In genomic region chr11:4975623-4976022, GRCm38 (mm10) we compare ENCODE assay signal across 8 mouse cellular contexts. TPM values are rescaled to one million over a fixed set of nuclear protein-coding genes. Genes with fewer than 3 reads are reported as not detected.
DNase-seq lines count a peak whose midpoint lies in the region; ATAC-seq lines count a peak whose summit lies in the region.

No protein-coding gene starts in this region.

- no peaks in the 10 kb centered on the region for H3K27me3 ChIP-seq in intestine, embryonic 15.5 days (replicated peaks)
- no peaks in the 10 kb centered on the region for H3K27me3 ChIP-seq in liver, embryonic 11.5 days (replicated peaks; ENCODE audit: control insufficient read depth, insufficient read depth, low read length)
- no peaks in the 10 kb centered on the region for H3K27me3 ChIP-seq in splenic B cell, adult 2 months (ENCODE audit: control insufficient read depth, insufficient read depth, low read length, poor library complexity, severe bottlenecking)

- H3K4me1 ChIP-seq in intestine, embryonic 15.5 days (replicated peaks): no peaks in the 10 kb centered on the region
- H3K4me1 ChIP-seq in liver, embryonic 11.5 days (replicated peaks; ENCODE audit: control insufficient read depth, insufficient read depth, low read length): peaks cover 14% of the 10 kb centered on the region

- no peak overlapping the region for H3K9ac ChIP-seq in intestine, embryonic 15.5 days
- no peak overlapping the region for H3K9ac ChIP-seq in liver, embryonic 11.5 days (ENCODE audit: low read depth, low read length)

- DNase-seq in left cerebral cortex, adult 18-20 months (ENCODE audit: low spot score in 2 of 2): peak; percentile 55 to 76
- no peak for DNase-seq in left cerebral cortex, adult 11 months (ENCODE audit: low spot score)
- DNase-seq in cerebellum, adult 11-12 months: peak; percentile 39
- DNase-seq in liver, embryonic 11.5 days (ENCODE audit: low spot score): peak; percentile 61
- peak; percentile 90 for DNase-seq in splenic B cell, adult 2 months (ENCODE audit: low read depth, low spot score)

- ATAC-seq in frontal cortex, adult (ENCODE audit: low TSS enrichment): 0 out of 2 replicates have a peak, but pooled peaks have one; percentile 54
- ATAC-seq in intestine, embryonic 15.5 days: 0 out of 2 replicates have a peak, but pooled peaks have one; percentile 61
- peak; percentile 62; the same call in 1 of the 2 replicates for ATAC-seq in liver, embryonic 11.5 days (replicated peaks; ENCODE audit: low FRiP score)
- ATAC-seq in monocyte, adult 5-6 weeks (replicated peaks; ENCODE audit: insufficient number of reproducible peaks, low FRiP score, low TSS enrichment, poor library complexity, severe bottlenecking): peak; percentile 55; the same call in 1 of the 2 replicates

- no peak overlapping the region for H3K4me3 ChIP-seq in intestine, embryonic 15.5 days (replicated peaks)
- H3K4me3 ChIP-seq in liver, embryonic 11.5 days (ENCODE audit: low read depth, low read length): no peak overlapping the region

- WGBS in intestine, embryonic 15.5 days: 3% methylated on average over 14 of the region's 14 CpGs
- WGBS in liver, embryonic 11.5 days: 7% methylated on average over 14 of the region's 14 CpGs

- H3K4me2 ChIP-seq in intestine, embryonic 15.5 days (replicated peaks): 0 out of 2 replicates have a peak overlapping the region, but pooled peaks have one; percentile 31
- H3K4me2 ChIP-seq in liver, embryonic 11.5 days: peak overlapping the region; percentile 46; the same call in 1 of the 2 replicates

- no peaks in the 10 kb centered on the region for H3K9me3 ChIP-seq in intestine, embryonic 15.5 days
- H3K9me3 ChIP-seq in liver, embryonic 11.5 days (ENCODE audit: control insufficient read depth, low read length): no peaks in the 10 kb centered on the region

- H3K27ac ChIP-seq in intestine, embryonic 15.5 days: no peak overlapping the region
- H3K27ac ChIP-seq in liver, embryonic 11.5 days (ENCODE audit: low read depth, low read length): no peak overlapping the region

- H3K36me3 ChIP-seq in intestine, embryonic 15.5 days: no peaks in the 10 kb centered on the region
- no peaks in the 10 kb centered on the region for H3K36me3 ChIP-seq in liver, embryonic 11.5 days (ENCODE audit: control insufficient read depth, insufficient read depth, low read length)
- H3K36me3 ChIP-seq in splenic B cell, adult 2 months (ENCODE audit: control insufficient read depth, insufficient read depth, low read length, poor library complexity, severe bottlenecking): no peaks in the 10 kb centered on the region

RNA-seq across cellular contexts. Expression of gene Ap1b1, which starts 11.0 kb away (rescaled TPM):
- total RNA-seq in left cerebral cortex, adult 18-20 months (2021): 100 to 1,000 TPM; 159 to 172 TPM
- polyA plus RNA-seq in intestine, embryonic 15.5 days (2015; fragmentation: Nextera tagmentation; extraction: Ambion mirVana): 63.5 and 71.3 TPM in 2 replicates
- polyA plus RNA-seq in liver, embryonic 11.5 days (2014; fragmentation: Nextera tagmentation; extraction: Ambion mirVana): 126 and 139 TPM in 2 replicates
- 22.9 to 57.1 TPM (median 40.8 TPM) in 3 replicates for total RNA-seq in monocyte, adult 5-6 weeks (2017)

RNA-seq across cellular contexts. Expression of gene Nefh, which starts 27.8 kb away (rescaled TPM):
- total RNA-seq in left cerebral cortex, adult 18-20 months (2021): 10 to 100 TPM; 46.2 to 59.5 TPM
- 0.58 and 0.76 TPM in 2 replicates for polyA plus RNA-seq in intestine, embryonic 15.5 days (2015; fragmentation: Nextera tagmentation; extraction: Ambion mirVana)
- 0.90 and 1.1 TPM in 2 replicates for polyA plus RNA-seq in liver, embryonic 11.5 days (2014; fragmentation: Nextera tagmentation; extraction: Ambion mirVana)
- total RNA-seq in monocyte, adult 5-6 weeks (2017): 0.38 to 0.49 TPM in 2 of 3 replicates, not detected in the other

Comparison
In these comparisons a context has a peak if more than half of its experiments do, and no peak if none do; other contexts are left out.
1. RNA of gene Nefh, which starts 27.8 kb away (total RNA-seq): 46.2 to 59.5 TPM in left cerebral cortex, adult 18-20 months; 0.38 to 0.49 TPM in monocyte, adult 5-6 weeks; every median in the first group is over 10 times any median in the second.
2. Peak in every context shown above with its lines, with median percentiles within 50 percentile points of each other: ATAC-seq.